Mouse (Mus musculus) stomach, postnatal 0 days (tissue): ENCODE measurements around the gene Tns3.

Source experiments
- CTCF ChIP-seq: IDR thresholded peaks from 2 replicates; pipeline ENCODE4 v1.5.1; 2016; ENCODE audit warnings: antibody characterized with exemption, low read depth, mild to moderate bottlenecking, moderate library complexity
- EP300 ChIP-seq: optimal IDR thresholded peaks from 2 replicates; pipeline ENCODE3; 2016; ENCODE audit warnings: antibody characterized with exemption

- no peak for TF ChIP-seq CTCF
- TF ChIP-seq EP300 = no peak
Measured at GRCm38 (mm10) chr11:8401328-8401727, 263.0 kb downstream of the Tns3 start.
